Mouse (Mus musculus): ENCODE data around the gene Cstf1. TPM values are rescaled to one million over a fixed set of nuclear protein-coding genes. Genes with fewer than 3 reads are reported as not detected.

Gene Cstf1
- total and polyA plus RNA-seq, 3 experiments = 44.2 to 62.1 (median 53.2) TPM

DNA sequence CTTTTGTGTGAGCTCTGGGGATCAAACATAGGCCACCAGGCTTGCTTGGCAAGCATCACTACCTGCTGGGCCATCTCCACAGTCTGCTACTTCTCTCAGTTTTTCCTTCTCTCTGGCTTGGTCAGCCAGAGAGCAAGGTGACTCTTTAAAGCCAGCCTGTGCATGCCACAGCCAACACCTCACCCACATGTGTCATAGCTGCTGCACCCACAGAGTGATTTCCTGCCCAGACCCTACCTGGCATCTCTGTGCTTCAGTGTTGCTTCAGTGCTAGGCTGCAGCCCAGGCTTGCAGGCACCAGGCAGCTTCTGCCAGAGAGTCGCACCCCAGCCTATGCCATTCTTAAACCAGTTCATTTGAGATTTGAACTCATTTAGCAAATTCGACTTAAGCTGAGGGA, 37.0 kb downstream of the Cstf1 start:
- dilution Hi-C loops (cut with MboI; ENCODE audit: extremely low pct_ligation_motif_present, extremely low pct_unique_long_range_greater_than_20kb, low sequenced_read_pairs) = no loop called here
- Histone ChIP-seq H3K9me3 (replicated peaks; ENCODE audit: low read length) (no peaks in the 10 kb centered on the region), H3K27me3 (replicated peaks) (no peaks in the 10 kb centered on the region), H3K9ac (ENCODE audit: insufficient read depth, low read depth) (no peak overlapping the region), H3K4me3 (replicated peaks in 1 of 3; ENCODE audit: low read depth in 2 of 3, low read length in 2 of 3, poor library complexity in 1 of 3) (no peak overlapping the region), H3K4me2 (ENCODE audit: insufficient read depth, low read depth, poor library complexity, severe bottlenecking) (no peak overlapping the region), H3K4me1 (ENCODE audit: control insufficient read depth in 1 of 2, insufficient read depth in 2 of 2) (peaks cover 20 to 65% of the 10 kb centered on the region in 2 experiments), H3K79me2 (replicated peaks; ENCODE audit: control insufficient read depth, extremely low read depth, insufficient read depth, poor library complexity, severe bottlenecking) (no peaks in the 10 kb centered on the region; the same call in 1 of the 2 replicates), H3K36me3 (replicated peaks in 1 of 2; ENCODE audit: control insufficient read depth in 1 of 2, insufficient read depth in 1 of 2, low read length in 1 of 2) (peaks cover 0 to 8% of the 10 kb centered on the region in 2 experiments), H3K27ac (ENCODE audit: insufficient read depth, low read depth) (no peak overlapping the region)
- no peak for TF ChIP-seq NRF1 (IDR thresholded peaks at IDR 0.05; ENCODE audit: low read depth, low read length)
- TF ChIP-seq ZMIZ1 (IDR thresholded peaks at IDR 0.05; ENCODE audit: low read depth, low read length) = no peak
- TF ChIP-seq JUN (IDR thresholded peaks at IDR 0.05; ENCODE audit: insufficient read depth, low read depth, low read length) = no peak
- TF ChIP-seq E2F4 (IDR thresholded peaks at IDR 0.05; ENCODE audit: insufficient replicate concordance, low read depth, low read length) = no peak
- no peak for TF ChIP-seq RCOR1 (conservative IDR thresholded peaks at IDR 0.05; ENCODE audit: low read depth, low read length)
- TF ChIP-seq UBTF (IDR thresholded peaks at IDR 0.05; ENCODE audit: low read depth, low read length) = no peak
- in situ Hi-C loops (cut with MboI; ENCODE audit: low pct_ligation_motif_present, low pct_unique_long_range_greater_than_20kb, low sequenced_read_pairs) = no loop called here
- no peak for DNase-seq (ENCODE audit: extremely low read depth)

DNA sequence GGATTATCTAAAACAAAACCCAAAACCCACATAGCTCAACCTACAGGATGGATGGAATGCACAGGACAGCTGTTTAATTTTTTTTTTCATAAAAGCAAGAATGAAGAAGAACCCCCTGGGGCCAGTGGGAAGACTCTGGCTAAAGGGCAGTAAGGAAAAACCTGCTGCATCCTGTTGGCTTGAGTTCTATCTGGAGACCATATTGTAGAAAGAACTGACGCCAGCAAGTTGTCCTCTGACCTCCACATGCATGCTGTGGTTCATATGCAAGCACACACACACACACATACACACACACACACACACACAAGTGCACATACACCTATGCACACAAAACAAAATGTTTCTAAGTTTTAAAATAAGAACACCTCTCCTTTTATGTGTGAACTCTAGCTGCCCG, 40.2 kb downstream of the Cstf1 start:
- dilution Hi-C loops (cut with MboI; ENCODE audit: extremely low pct_ligation_motif_present, extremely low pct_unique_long_range_greater_than_20kb, low sequenced_read_pairs) = no loop called here
- TF ChIP-seq NRF1 (IDR thresholded peaks at IDR 0.05; ENCODE audit: low read depth, low read length) (no peak), IRF4 (IDR thresholded peaks at IDR 0.05; ENCODE audit: low read depth, low read length) (no peak), RCOR1 (conservative IDR thresholded peaks at IDR 0.05; ENCODE audit: low read depth, low read length) (no peak), ELF1 (IDR thresholded peaks at IDR 0.05; ENCODE audit: low read depth, low read length) (no peak), MYC (IDR thresholded peaks at IDR 0.05; ENCODE audit: low read depth, low read length) (no peak), GABPA (IDR thresholded peaks at IDR 0.05; ENCODE audit: insufficient replicate concordance, low read depth, low read length) (no peak), CHD1 (IDR thresholded peaks at IDR 0.05; ENCODE audit: low read depth, low read length) (no peak), HCFC1 (IDR thresholded peaks at IDR 0.05; ENCODE audit: low read depth, low read length) (no peak), CHD2 (IDR thresholded peaks at IDR 0.05; ENCODE audit: low read length) (no peak)
- H3K36me3 ChIP-seq (replicated peaks in 1 of 2; ENCODE audit: control insufficient read depth in 1 of 2, insufficient read depth in 1 of 2, low read length in 1 of 2) = peaks cover 0 to 5% of the 10 kb centered on the region in 2 experiments

DNA sequence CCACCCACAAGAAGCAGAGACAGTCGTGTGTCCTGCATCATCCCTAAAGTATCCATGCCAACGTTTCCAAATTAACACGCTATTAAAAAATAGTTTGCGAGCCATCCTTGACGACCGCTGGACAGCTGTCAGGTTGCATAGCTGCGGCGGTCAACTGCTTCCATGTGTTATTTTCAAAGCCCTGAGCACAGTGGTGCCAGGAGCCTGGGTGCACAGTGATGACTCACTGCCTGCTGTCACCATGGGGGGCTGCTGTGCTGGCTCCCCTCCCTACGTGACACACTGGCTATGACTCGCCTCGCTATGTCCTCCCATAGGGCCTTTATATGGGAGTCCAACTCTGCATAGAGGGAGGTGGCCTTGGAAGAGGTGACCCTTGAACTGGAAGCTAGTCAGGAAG, 40.6 kb downstream of the Cstf1 start:
- no peak for DNase-seq (ENCODE audit: extremely low read depth)
- Histone ChIP-seq H3K27ac (ENCODE audit: insufficient read depth, low read depth) (no peak overlapping the region), H3K4me2 (ENCODE audit: insufficient read depth, low read depth, poor library complexity, severe bottlenecking) (no peak overlapping the region), H3K9me3 (replicated peaks; ENCODE audit: low read length) (no peaks in the 10 kb centered on the region), H3K4me3 (replicated peaks in 1 of 3; ENCODE audit: low read depth in 2 of 3, low read length in 2 of 3, poor library complexity in 1 of 3) (no peak overlapping the region), H3K36me3 (replicated peaks in 1 of 2; ENCODE audit: control insufficient read depth in 1 of 2, insufficient read depth in 1 of 2, low read length in 1 of 2) (peaks cover 0 to 5% of the 10 kb centered on the region in 2 experiments), H3K4me1 (ENCODE audit: control insufficient read depth in 1 of 2, insufficient read depth in 2 of 2) (peaks cover 18 to 62% of the 10 kb centered on the region in 2 experiments), H3K27me3 (replicated peaks) (no peaks in the 10 kb centered on the region), H3K79me2 (replicated peaks; ENCODE audit: control insufficient read depth, extremely low read depth, insufficient read depth, poor library complexity, severe bottlenecking) (no peaks in the 10 kb centered on the region), H3K9ac (ENCODE audit: insufficient read depth, low read depth) (no peak overlapping the region)
- in situ Hi-C loops (cut with MboI; ENCODE audit: low pct_ligation_motif_present, low pct_unique_long_range_greater_than_20kb, low sequenced_read_pairs) (no loop called here), dilution Hi-C loops (cut with MboI; ENCODE audit: extremely low pct_ligation_motif_present, extremely low pct_unique_long_range_greater_than_20kb, low sequenced_read_pairs) (no loop called here)
- TF ChIP-seq JUN (IDR thresholded peaks at IDR 0.05; ENCODE audit: insufficient read depth, low read depth, low read length) (no peak), MAFK (IDR thresholded peaks at IDR 0.05; ENCODE audit: insufficient replicate concordance, low read length) (no peak), MAX (IDR thresholded peaks at IDR 0.05; ENCODE audit: low read length) (no peak), NRF1 (IDR thresholded peaks at IDR 0.05; ENCODE audit: low read depth, low read length) (no peak), ELF1 (IDR thresholded peaks at IDR 0.05; ENCODE audit: low read depth, low read length) (no peak), EP300 (IDR thresholded peaks at IDR 0.05; ENCODE audit: low read length) (no peak), KAT2A (IDR thresholded peaks at IDR 0.05; ENCODE audit: insufficient replicate concordance, low read length) (no peak), UBTF (IDR thresholded peaks at IDR 0.05; ENCODE audit: low read depth, low read length) (no peak)

More for the DNA sequence above, 40.2 kb downstream of the Cstf1 start:
- DNase-seq (ENCODE audit: extremely low read depth) = no peak
- Histone ChIP-seq H3K4me2 (ENCODE audit: insufficient read depth, low read depth, poor library complexity, severe bottlenecking) (no peak overlapping the region), H3K27me3 (replicated peaks) (no peaks in the 10 kb centered on the region), H3K9me3 (replicated peaks; ENCODE audit: low read length) (no peaks in the 10 kb centered on the region), H3K79me2 (replicated peaks; ENCODE audit: control insufficient read depth, extremely low read depth, insufficient read depth, poor library complexity, severe bottlenecking) (no peaks in the 10 kb centered on the region), H3K4me3 (replicated peaks in 1 of 3; ENCODE audit: low read depth in 2 of 3, low read length in 2 of 3, poor library complexity in 1 of 3) (no peak overlapping the region), H3K9ac (ENCODE audit: insufficient read depth, low read depth) (no peak overlapping the region), H3K4me1 (ENCODE audit: control insufficient read depth in 1 of 2, insufficient read depth in 2 of 2) (peaks cover 20 to 62% of the 10 kb centered on the region in 2 experiments), H3K27ac (ENCODE audit: insufficient read depth, low read depth) (no peak overlapping the region)
- in situ Hi-C loops (cut with MboI; ENCODE audit: low pct_ligation_motif_present, low pct_unique_long_range_greater_than_20kb, low sequenced_read_pairs) = no loop called here
